Mouse (Mus musculus) neural tube, embryonic 11.5 days (tissue): ENCODE measurements around the gene Auts2. TPM values are rescaled to one million over a fixed set of nuclear protein-coding genes. Genes with fewer than 3 reads are reported as not detected.
A peak's percentile ranks its signal among the peaks of the same experiment; 100 is the strongest.

Experiments
- ATAC-seq: fragments of 200-750 bp; cut with Nextera tagmentation; 2 replicates; pipeline ENCODE4 v1.8.0; 2017; ENCODE audit warnings: moderate number of reproducible peaks, mild to moderate bottlenecking, moderate TSS enrichment, moderate library complexity; ENCODE audit not compliant: insufficient read depth, low FRiP score, low TSS enrichment
- DNase-seq: peaks from one replicate; pipeline ENCODE4 v3.0.0-alpha.2; 2015; ENCODE audit warnings: low spot score
- H3K27ac ChIP-seq: fragments of 300-500 bp; sonication (generic); 2 replicates; pipeline ENCODE4 v1.5.1; 2014; ENCODE audit warnings: low read depth, mild to moderate bottlenecking, low read length
- H3K27me3 ChIP-seq: fragments of 300-500 bp; sonication (generic); 2 replicates; pipeline ENCODE4 v1.6.1; 2014; ENCODE audit warnings: mild to moderate bottlenecking, low read length, mixed read lengths; ENCODE audit not compliant: control insufficient read depth, insufficient read depth
- H3K36me3 ChIP-seq: fragments of 300-500 bp; sonication (generic); 2 replicates; pipeline ENCODE4 v1.6.1; 2014; ENCODE audit warnings: mild to moderate bottlenecking, low read length, moderate library complexity, mixed read lengths; ENCODE audit not compliant: control insufficient read depth, insufficient read depth
- H3K4me1 ChIP-seq: fragments of 300-500 bp; sonication (generic); 2 replicates; pipeline ENCODE4 v1.6.1; 2014; ENCODE audit warnings: low read length, mixed read lengths; ENCODE audit not compliant: control insufficient read depth, insufficient read depth
- H3K4me2 ChIP-seq: fragments of 300-500 bp; sonication (generic); 2 replicates; pipeline ENCODE4 v1.6.1; 2014; ENCODE audit warnings: low read depth, mild to moderate bottlenecking, moderate library complexity
- H3K4me3 ChIP-seq: fragments of 300-500 bp; sonication (generic); 2 replicates; pipeline ENCODE4 v1.5.1; 2014; ENCODE audit warnings: low read depth, low read length
- H3K9ac ChIP-seq: fragments of 300-500 bp; sonication (generic); 2 replicates; pipeline ENCODE4 v1.6.1; 2014; ENCODE audit warnings: mild to moderate bottlenecking, low read length
- H3K9me3 ChIP-seq: fragments of 300-500 bp; sonication (generic); 2 replicates; pipeline ENCODE4 v1.6.1; 2016; ENCODE audit warnings: low read length; ENCODE audit not compliant: control insufficient read depth
- WGBS: fragments of 180-500 bp; shearing (Covaris S2); extraction: QIAGEN DNeasy Blood & Tissue Kit; methylation state at CpG from one replicate; pipeline ENCODE4 v1.1.7; 2014; 5-methylcytosine and 5-hydroxymethylcytosine counted together
- polyA plus RNA-seq: library from polyadenylated mRNA; unstranded; fragments of >200 nt; fragmentation: Nextera tagmentation; extraction: Ambion mirVana; gene quantifications from 2 replicates; pipeline ENCODE4 v1.2.1, GENCODE M21; 2014

Gene Auts2
- polyA plus RNA-seq, 1 experiment from 2014 or later: 45.0 TPM

- H3K9ac ChIP-seq: no peak overlapping the region
- 80% methylated on average over 4 of the region's 4 CpGs for WGBS
- H3K27ac ChIP-seq: no peak overlapping the region
- H3K36me3 ChIP-seq: no peaks in the 10 kb centered on the region
- H3K4me1 ChIP-seq: peaks cover 9% of the 10 kb centered on the region; the same call in 1 of the 2 replicates
- no peaks in the 10 kb centered on the region for H3K9me3 ChIP-seq
- DNase-seq (no peak), ATAC-seq (no peak)
- H3K4me2 ChIP-seq: no peak overlapping the region
- no peaks in the 10 kb centered on the region for H3K27me3 ChIP-seq
- H3K4me3 ChIP-seq: no peak overlapping the region
These were observed 220.2 kb downstream of the Auts2 start for GRCm38 (mm10) chr5:132322971-132323370.

GRCm38 (mm10) chr5:132318026-132318765 lies 224.9 kb downstream of the Auts2 start:
- H3K4me1 ChIP-seq: peaks cover 8% of the 10 kb centered on the region; the same call in 1 of the 2 replicates
- no peak overlapping the region for H3K9ac ChIP-seq
- no peak for DNase-seq
- no peaks in the 10 kb centered on the region for H3K27me3 ChIP-seq
- no peak overlapping the region for H3K4me3 ChIP-seq
- no peak overlapping the region for H3K4me2 ChIP-seq
- ATAC-seq: no peak
- H3K27ac ChIP-seq: no peak overlapping the region
- 87% methylated on average over 9 of the region's 9 CpGs for WGBS
- no peaks in the 10 kb centered on the region for H3K36me3 ChIP-seq
- H3K9me3 ChIP-seq: no peaks in the 10 kb centered on the region

- no peak overlapping the region for H3K4me3 ChIP-seq
- 80% methylated on average over 6 of the region's 6 CpGs for WGBS
- no peak overlapping the region for H3K4me2 ChIP-seq
- H3K36me3 ChIP-seq: no peaks in the 10 kb centered on the region
- H3K9ac ChIP-seq: no peak overlapping the region
- ATAC-seq (no peak), DNase-seq (no peak)
- no peak overlapping the region for H3K27ac ChIP-seq
- peaks cover 3% of the 10 kb centered on the region; the same call in 1 of the 2 replicates for H3K4me1 ChIP-seq
- H3K27me3 ChIP-seq: no peaks in the 10 kb centered on the region
- no peaks in the 10 kb centered on the region for H3K9me3 ChIP-seq
These were observed 226.2 kb downstream of the Auts2 start for GRCm38 (mm10) chr5:132316897-132317296.

- DNase-seq: peak; percentile 46
- no peaks in the 10 kb centered on the region for H3K9me3 ChIP-seq
- no peak overlapping the region for H3K27ac ChIP-seq
- H3K4me3 ChIP-seq: no peak overlapping the region
- 54% methylated on average over 5 of the region's 5 CpGs for WGBS
- peaks cover 3% of the 10 kb centered on the region; the same call in 1 of the 2 replicates for H3K4me1 ChIP-seq
- no peaks in the 10 kb centered on the region for H3K27me3 ChIP-seq
- H3K4me2 ChIP-seq: no peak overlapping the region
- no peak overlapping the region for H3K9ac ChIP-seq
- no peaks in the 10 kb centered on the region for H3K36me3 ChIP-seq
- 0 out of 2 replicates have a peak, but pooled peaks have one; percentile 48 for ATAC-seq
These were observed 228.8 kb downstream of the Auts2 start for GRCm38 (mm10) chr5:132314300-132314699.

- no peak overlapping the region for H3K4me3 ChIP-seq
- no peaks in the 10 kb centered on the region for H3K36me3 ChIP-seq
- no peak overlapping the region for H3K9ac ChIP-seq
- H3K27ac ChIP-seq: no peak overlapping the region
- peaks cover 9% of the 10 kb centered on the region for H3K4me1 ChIP-seq
- H3K27me3 ChIP-seq: no peaks in the 10 kb centered on the region
- no peaks in the 10 kb centered on the region for H3K9me3 ChIP-seq
- no peak for ATAC-seq
- no peak for DNase-seq
- 94% methylated on average over 2 of the region's 2 CpGs for WGBS
- no peak overlapping the region for H3K4me2 ChIP-seq
These were observed 236.1 kb downstream of the Auts2 start for GRCm38 (mm10) chr5:132307000-132307399.

GRCm38 (mm10) chr5:132305354-132305934 lies 237.7 kb downstream of the Auts2 start:
- Histone ChIP-seq H3K36me3 (no peaks in the 10 kb centered on the region), H3K9me3 (no peaks in the 10 kb centered on the region), H3K4me3 (no peak overlapping the region), H3K27ac (no peak overlapping the region), H3K9ac (no peak overlapping the region), H3K27me3 (no peaks in the 10 kb centered on the region), H3K4me2 (no peak overlapping the region), H3K4me1 (peaks cover 11% of the 10 kb centered on the region)
- ATAC-seq: no peak
- WGBS: 58% methylated on average over 5 of the region's 5 CpGs
- DNase-seq: no peak

- 81% methylated on average over 4 of the region's 4 CpGs for WGBS
These were observed 240.4 kb downstream of the Auts2 start for GRCm38 (mm10) chr5:132302778-132303177.

GRCm38 (mm10) chr5:132300794-132301193 lies 242.3 kb downstream of the Auts2 start:
- no peak for ATAC-seq

More at GRCm38 (mm10) chr5:132302778-132303177, 240.4 kb downstream of the Auts2 start:
- ATAC-seq (no peak), DNase-seq (no peak)
- H3K4me3 ChIP-seq: no peak overlapping the region
- H3K27me3 ChIP-seq: no peaks in the 10 kb centered on the region
- H3K4me2 ChIP-seq: no peak overlapping the region
- H3K27ac ChIP-seq: no peak overlapping the region
- H3K4me1 ChIP-seq: peaks cover 16% of the 10 kb centered on the region
- H3K36me3 ChIP-seq: no peaks in the 10 kb centered on the region
- no peak overlapping the region for H3K9ac ChIP-seq
- H3K9me3 ChIP-seq: no peaks in the 10 kb centered on the region

GRCm38 (mm10) chr5:132299716-132300115 lies 243.4 kb downstream of the Auts2 start:
- no peaks in the 10 kb centered on the region for H3K27me3 ChIP-seq
- H3K9me3 ChIP-seq: no peaks in the 10 kb centered on the region
- H3K4me3 ChIP-seq: no peak overlapping the region
- no peaks in the 10 kb centered on the region for H3K36me3 ChIP-seq
- no peak overlapping the region for H3K9ac ChIP-seq
- H3K4me1 ChIP-seq: peaks cover 15% of the 10 kb centered on the region; the same call in 1 of the 2 replicates
- 85% methylated on average over 4 of the region's 4 CpGs for WGBS
- ATAC-seq: no peak
- H3K27ac ChIP-seq: no peak overlapping the region
- no peak overlapping the region for H3K4me2 ChIP-seq
- DNase-seq: no peak

More at GRCm38 (mm10) chr5:132300794-132301193, 242.3 kb downstream of the Auts2 start:
- DNase-seq: no peak
- Histone ChIP-seq H3K4me2 (no peak overlapping the region), H3K36me3 (no peaks in the 10 kb centered on the region), H3K27me3 (no peaks in the 10 kb centered on the region), H3K9me3 (no peaks in the 10 kb centered on the region), H3K4me3 (no peak overlapping the region), H3K4me1 (peaks cover 16% of the 10 kb centered on the region), H3K27ac (no peak overlapping the region), H3K9ac (no peak overlapping the region)
- WGBS: 40% methylated on average over 4 of the region's 4 CpGs
